Mouse (Mus musculus) neural tube, embryonic 14.5 days (tissue): ENCODE data around the gene Dnajc11. TPM values are rescaled to one million over a fixed set of nuclear protein-coding genes. Genes with fewer than 3 reads are reported as not detected.

Experiments
- ATAC-seq: fragments of 200-750 bp; cut with Nextera tagmentation; 2 replicates; pipeline ENCODE4 v1.8.0; 2017; ENCODE audit warnings: low read depth, mild to moderate bottlenecking, moderate TSS enrichment, moderate library complexity
- H3K27ac ChIP-seq: fragments of 300-500 bp; sonication (generic); 2 replicates; pipeline ENCODE4 v1.5.1; 2014; ENCODE audit warnings: low read depth, mild to moderate bottlenecking, control low read depth, low read length, moderate library complexity, mixed read lengths
- H3K27me3 ChIP-seq: fragments of 300-500 bp; sonication (generic); 2 replicates; pipeline ENCODE4 v1.6.1; 2014; ENCODE audit warnings: low read length; ENCODE audit not compliant: control insufficient read depth, insufficient read depth
- H3K36me3 ChIP-seq: fragments of 300-500 bp; sonication (generic); 2 replicates; pipeline ENCODE4 v1.6.1; 2014; ENCODE audit warnings: low read length, mixed read lengths; ENCODE audit not compliant: control insufficient read depth, insufficient read depth
- H3K4me1 ChIP-seq: fragments of 300-500 bp; sonication (generic); 2 replicates; pipeline ENCODE4 v1.6.1; 2014; ENCODE audit warnings: low read length; ENCODE audit not compliant: control insufficient read depth, insufficient read depth
- H3K4me2 ChIP-seq: fragments of 300-500 bp; sonication (generic); 2 replicates; pipeline ENCODE4 v1.6.1; 2014; ENCODE audit warnings: mild to moderate bottlenecking, low read depth, low read length, control low read depth
- H3K4me3 ChIP-seq: fragments of 300-500 bp; sonication (generic); 2 replicates; pipeline ENCODE4 v1.5.1; 2014; ENCODE audit warnings: low read depth, low read length, control low read depth, mixed read lengths
- H3K9ac ChIP-seq: fragments of 300-500 bp; sonication (generic); replicated peaks from 2 replicates; pipeline ENCODE4 v1.6.1; 2014; ENCODE audit warnings: low read depth, mild to moderate bottlenecking, control low read depth, low read length, mixed read lengths
- H3K9me3 ChIP-seq: fragments of 300-500 bp; sonication (generic); 2 replicates; pipeline ENCODE4 v1.6.1; 2016; ENCODE audit warnings: low read length; ENCODE audit not compliant: control insufficient read depth
- WGBS: fragments of 180-500 bp; shearing (Covaris S2); extraction: QIAGEN DNeasy Blood & Tissue Kit; methylation state at CpG from one replicate; pipeline ENCODE4 v1.1.7; 2014; 5-methylcytosine and 5-hydroxymethylcytosine counted together
- polyA plus RNA-seq: library from polyadenylated mRNA; unstranded; fragments of >200 nt; fragmentation: Nextera tagmentation; extraction: Ambion mirVana; gene quantifications from 2 replicates; pipeline ENCODE4 v1.2.1, GENCODE M21; 2014

Gene Dnajc11
- polyA plus RNA-seq: 82.4 and 87.0 TPM in 2 replicates

DNA sequence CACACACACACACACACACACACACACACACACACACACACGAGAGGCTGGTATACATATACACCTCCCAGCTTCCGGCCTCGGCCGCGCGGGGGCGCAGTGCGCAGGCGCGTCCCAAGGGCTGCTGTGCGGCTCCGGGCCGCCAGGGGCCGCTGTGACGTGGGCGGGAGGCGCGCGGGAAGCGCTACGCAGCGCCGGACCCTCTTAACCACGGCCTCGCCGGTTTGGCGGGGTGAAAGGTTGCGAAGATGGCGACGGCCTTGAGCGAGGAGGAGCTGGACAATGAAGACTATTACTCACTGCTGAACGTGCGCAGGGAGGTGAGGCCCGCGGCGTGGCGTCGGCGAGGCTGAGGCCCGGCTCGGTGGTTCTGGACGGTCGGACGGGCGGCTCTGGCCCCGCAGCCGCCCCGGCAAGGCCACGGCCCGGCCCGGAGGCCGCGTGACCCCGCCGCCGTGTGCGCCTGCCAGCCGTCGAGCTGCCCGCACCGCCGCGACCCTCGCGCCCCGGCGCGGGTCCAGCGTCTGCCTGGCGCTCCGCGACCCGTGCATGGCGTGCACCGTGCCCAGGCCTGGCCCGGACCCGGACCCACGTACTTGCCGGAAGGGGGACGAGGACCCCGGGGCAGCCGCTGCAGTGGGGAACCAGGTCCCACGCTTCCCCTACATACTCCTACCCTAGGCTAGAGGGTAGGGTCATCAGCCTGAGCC is at the start of gene Dnajc11:
Dnajc11 (plus strand) TSS at position 187 of the 710 bp plus-strand sequence.
- Histone ChIP-seq H3K4me3 (peak within 1 kb of the TSS; percentile 94), H3K27me3 (no peaks in the 10 kb centered on the region; the same call in 1 of the 2 replicates), H3K4me1 (peaks cover 10% of the 10 kb centered on the region), H3K27ac (no peak within 1 kb of the TSS), H3K4me2 (peak within 1 kb of the TSS; percentile 74), H3K9ac (peak within 1 kb of the TSS; percentile 90), H3K36me3 (no peaks in the 10 kb centered on the region), H3K9me3 (no peaks in the 10 kb centered on the region)
- ATAC-seq: peak; percentile 91
- WGBS: 1% methylated on average over 74 of the region's 83 CpGs

DNA sequence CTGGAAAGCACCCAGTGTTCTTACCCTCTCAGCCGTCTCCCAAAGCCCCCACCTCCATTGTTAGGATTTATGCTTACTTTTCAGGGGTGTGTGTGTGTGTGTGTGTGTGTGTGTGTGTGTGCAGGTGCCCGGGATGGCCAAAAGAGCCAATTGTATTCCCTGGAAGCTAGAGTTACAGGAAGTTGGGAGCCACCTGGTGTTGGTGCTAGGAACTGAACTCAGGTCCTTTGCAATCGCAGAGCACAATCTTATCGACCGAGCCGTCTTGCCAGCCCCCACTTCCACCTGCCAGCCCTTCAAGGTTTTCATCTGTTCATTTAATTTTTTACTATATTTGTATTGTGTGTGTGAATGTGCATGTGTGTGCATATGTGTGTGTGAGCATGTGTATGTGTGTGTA is 40.2 kb upstream of the Dnajc11 start:
- no peak overlapping the region for H3K27ac ChIP-seq

DNA sequence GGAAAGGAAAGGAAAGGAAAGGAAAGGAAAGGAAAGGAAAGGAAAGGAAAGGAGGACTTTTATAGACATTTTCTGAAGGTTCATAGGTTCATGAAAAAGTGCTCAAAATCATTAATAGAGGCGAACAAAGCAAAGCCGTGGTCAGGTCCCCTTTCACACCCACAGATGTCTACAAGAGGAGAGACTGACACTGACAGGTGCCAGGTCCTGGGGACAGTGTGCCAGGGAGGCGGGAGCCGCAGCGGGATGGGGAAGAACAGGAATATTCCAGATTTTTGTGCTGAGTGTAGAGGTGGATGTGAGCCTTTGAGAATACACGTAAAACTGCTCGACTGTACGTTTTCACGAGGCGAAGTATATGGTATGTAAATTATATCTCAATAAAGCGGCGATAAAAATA is 38.6 kb upstream of the Dnajc11 start:
- 88% methylated on average over 12 of the region's 12 CpGs for WGBS

More for the DNA sequence above, 40.2 kb upstream of the Dnajc11 start:
- no peak overlapping the region for H3K9ac ChIP-seq
- no peaks in the 10 kb centered on the region for H3K9me3 ChIP-seq
- H3K4me3 ChIP-seq: no peak overlapping the region
- H3K27me3 ChIP-seq: no peaks in the 10 kb centered on the region
- H3K4me1 ChIP-seq: no peaks in the 10 kb centered on the region
- whole genome bisulfite sequencing: 80% methylated on average over 6 of the region's 6 CpGs
- no peaks in the 10 kb centered on the region for H3K36me3 ChIP-seq
- ATAC-seq: no peak
- no peak overlapping the region for H3K4me2 ChIP-seq

DNA sequence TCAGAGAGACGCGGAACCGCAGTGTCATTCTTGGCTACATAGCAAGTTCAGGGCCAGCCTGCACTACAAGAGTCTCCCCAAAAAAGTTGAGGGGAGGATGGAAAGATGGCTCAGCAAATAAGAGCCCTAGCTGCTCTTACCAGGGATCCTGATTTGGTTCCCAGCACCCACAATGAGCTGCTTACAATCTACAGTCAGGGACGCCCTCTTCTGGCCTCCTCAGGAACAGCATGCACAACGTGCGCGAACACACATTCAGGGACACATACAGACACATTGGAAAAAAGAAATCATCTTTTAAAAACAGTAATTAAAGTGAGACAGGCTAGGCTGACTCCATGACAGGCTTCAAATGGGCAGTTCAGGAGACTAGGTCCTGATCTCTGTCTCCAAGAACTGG is 37.9 kb upstream of the Dnajc11 start:
- 89% methylated on average over 7 of the region's 7 CpGs for WGBS
- ATAC-seq: no peak

More for the DNA sequence above, 38.6 kb upstream of the Dnajc11 start:
- no peak overlapping the region for H3K4me3 ChIP-seq
- ATAC-seq: no peak
- H3K36me3 ChIP-seq: no peaks in the 10 kb centered on the region
- H3K9me3 ChIP-seq: no peaks in the 10 kb centered on the region
- H3K27ac ChIP-seq: no peak overlapping the region
- no peaks in the 10 kb centered on the region for H3K27me3 ChIP-seq
- no peak overlapping the region for H3K4me2 ChIP-seq
- no peak overlapping the region for H3K9ac ChIP-seq
- no peaks in the 10 kb centered on the region for H3K4me1 ChIP-seq

DNA sequence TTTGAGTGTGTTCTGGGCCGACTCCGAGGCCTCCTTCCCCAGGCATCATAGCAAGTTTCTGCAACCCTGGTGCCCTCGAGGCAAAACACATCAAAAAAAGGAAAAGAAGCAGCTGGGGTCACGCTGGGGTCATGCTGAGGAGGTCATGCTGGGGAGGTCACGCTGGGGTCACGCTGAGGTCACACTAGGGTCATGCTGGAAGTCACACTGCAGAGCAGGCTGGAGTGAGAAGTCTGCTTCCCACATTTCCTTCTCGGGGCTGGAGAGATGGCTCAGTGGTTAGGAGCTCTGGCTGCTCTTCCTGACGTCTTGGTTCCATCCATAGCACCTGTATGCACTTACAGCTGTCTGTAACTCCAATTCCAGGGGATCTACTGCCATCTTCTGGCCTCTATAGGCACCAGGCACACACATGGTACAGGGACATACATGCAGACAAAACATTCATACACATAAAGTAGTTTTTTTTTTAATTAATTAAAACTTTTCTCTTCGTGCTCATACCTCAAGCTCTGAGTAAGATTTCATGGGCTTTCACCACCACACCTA is 36.3 kb upstream of the Dnajc11 start:
- Histone ChIP-seq H3K36me3 (no peaks in the 10 kb centered on the region), H3K4me1 (no peaks in the 10 kb centered on the region), H3K27ac (no peak overlapping the region), H3K9me3 (no peaks in the 10 kb centered on the region), H3K4me3 (no peak overlapping the region), H3K27me3 (no peaks in the 10 kb centered on the region), H3K4me2 (no peak overlapping the region), H3K9ac (no peak overlapping the region)
- no peak for ATAC-seq
- WGBS: 66% methylated on average over 9 of the region's 9 CpGs

More for the DNA sequence above, 37.9 kb upstream of the Dnajc11 start:
- H3K27me3 ChIP-seq: no peaks in the 10 kb centered on the region
- H3K4me3 ChIP-seq: no peak overlapping the region
- no peak overlapping the region for H3K4me2 ChIP-seq
- no peak overlapping the region for H3K27ac ChIP-seq
- H3K9me3 ChIP-seq: no peaks in the 10 kb centered on the region
- H3K4me1 ChIP-seq: no peaks in the 10 kb centered on the region
- H3K36me3 ChIP-seq: no peaks in the 10 kb centered on the region
- H3K9ac ChIP-seq: no peak overlapping the region

DNA sequence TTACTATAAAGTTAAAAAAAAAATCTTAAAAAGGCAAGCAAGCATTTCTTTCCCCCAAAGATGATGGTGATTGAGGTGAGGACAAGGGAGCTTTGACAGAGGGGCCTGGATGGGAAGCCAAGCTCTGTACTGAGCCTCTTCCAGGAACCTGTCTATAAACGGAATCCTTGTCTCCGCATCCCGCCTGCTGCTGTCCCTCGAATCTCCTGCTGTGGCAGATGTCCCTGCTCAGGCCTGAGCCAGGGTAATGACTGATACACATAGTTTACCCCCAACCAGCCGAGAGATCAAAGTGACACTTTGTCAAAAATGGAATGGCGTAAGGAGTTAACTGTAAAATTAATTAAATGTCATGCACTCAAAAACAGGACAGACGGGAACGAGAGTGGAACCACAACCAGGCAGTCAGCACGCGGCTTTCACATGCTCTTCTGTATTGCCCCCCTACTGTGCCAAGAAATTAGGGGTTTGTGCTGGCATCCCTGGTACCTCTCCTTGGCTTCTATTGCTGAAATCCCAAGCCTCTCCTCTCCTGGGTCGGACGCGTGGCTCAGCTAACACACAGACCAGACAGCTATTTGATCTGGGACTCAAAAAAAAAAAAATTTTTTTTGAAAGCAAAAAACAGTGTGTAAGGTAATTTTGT is 34.8 kb upstream of the Dnajc11 start:
- H3K27me3 ChIP-seq: no peaks in the 10 kb centered on the region
- ATAC-seq: no peak
- WGBS: 42% methylated on average over 13 of the region's 13 CpGs
- no peaks in the 10 kb centered on the region for H3K36me3 ChIP-seq
- no peak overlapping the region for H3K9ac ChIP-seq
- no peaks in the 10 kb centered on the region for H3K4me1 ChIP-seq
- H3K4me2 ChIP-seq: no peak overlapping the region
- H3K27ac ChIP-seq: no peak overlapping the region
- H3K9me3 ChIP-seq: no peaks in the 10 kb centered on the region
- no peak overlapping the region for H3K4me3 ChIP-seq

DNA sequence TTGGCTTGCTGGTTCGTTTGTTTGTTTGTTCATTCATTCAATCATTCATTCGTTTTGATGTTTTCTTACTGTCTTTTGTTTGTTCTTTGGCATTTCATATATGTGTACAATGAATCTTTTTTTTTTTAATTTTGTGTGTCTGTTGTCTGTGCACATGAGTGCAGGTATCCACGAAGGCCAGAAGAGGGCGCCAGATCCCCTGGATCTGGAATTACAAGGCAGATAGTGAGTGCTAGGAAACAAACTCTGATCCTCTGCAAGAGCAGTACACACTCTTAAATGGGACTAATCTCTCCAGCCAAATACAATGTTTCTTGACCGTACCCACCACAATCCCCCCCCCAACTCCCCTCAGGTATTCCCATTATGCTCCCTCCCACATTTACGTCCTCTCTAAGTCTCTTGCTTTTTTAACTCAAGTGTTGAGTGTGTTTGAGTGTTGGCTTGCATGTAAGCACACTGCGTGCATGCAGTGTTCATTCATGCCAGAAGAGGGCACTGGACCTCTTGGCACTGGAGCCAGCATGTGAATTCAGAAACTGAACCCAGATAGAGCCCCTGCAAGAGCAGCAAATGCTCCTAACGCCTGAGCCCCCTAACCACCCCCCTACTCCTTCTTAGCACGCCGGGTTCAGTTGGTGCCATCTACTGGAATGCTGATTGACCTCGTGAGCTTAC is 33.6 kb upstream of the Dnajc11 start:
- Histone ChIP-seq H3K4me1 (no peaks in the 10 kb centered on the region), H3K27ac (no peak overlapping the region), H3K9me3 (no peaks in the 10 kb centered on the region), H3K9ac (no peak overlapping the region), H3K4me2 (no peak overlapping the region), H3K27me3 (no peaks in the 10 kb centered on the region), H3K36me3 (no peaks in the 10 kb centered on the region), H3K4me3 (no peak overlapping the region)
- WGBS: 68% methylated on average over 11 of the region's 11 CpGs
- no peak for ATAC-seq

DNA sequence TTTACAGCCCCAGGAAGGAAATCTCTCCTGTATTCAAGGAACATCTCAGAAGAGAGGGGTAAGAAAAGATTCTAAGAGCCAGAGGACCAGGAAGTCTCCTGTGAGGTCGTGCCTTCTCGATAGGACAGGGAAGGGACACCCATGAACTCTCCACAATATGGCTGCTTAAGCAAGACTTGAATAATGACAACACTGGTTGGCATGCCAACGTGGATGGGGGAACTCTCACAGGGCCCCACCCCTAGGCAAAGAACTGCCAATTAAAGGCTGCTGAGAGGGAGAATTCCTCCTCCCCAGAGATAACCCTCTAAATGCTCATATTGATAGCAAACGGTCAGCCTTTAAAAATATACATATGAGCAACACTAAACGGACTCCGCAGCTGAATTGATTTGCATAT is 32.8 kb upstream of the Dnajc11 start:
- WGBS: 68% methylated on average over 6 of the region's 6 CpGs
- Histone ChIP-seq H3K4me2 (no peak overlapping the region), H3K9ac (no peak overlapping the region), H3K4me1 (no peaks in the 10 kb centered on the region), H3K27me3 (no peaks in the 10 kb centered on the region), H3K4me3 (no peak overlapping the region), H3K9me3 (no peaks in the 10 kb centered on the region), H3K27ac (no peak overlapping the region), H3K36me3 (no peaks in the 10 kb centered on the region)
- ATAC-seq: no peak

DNA sequence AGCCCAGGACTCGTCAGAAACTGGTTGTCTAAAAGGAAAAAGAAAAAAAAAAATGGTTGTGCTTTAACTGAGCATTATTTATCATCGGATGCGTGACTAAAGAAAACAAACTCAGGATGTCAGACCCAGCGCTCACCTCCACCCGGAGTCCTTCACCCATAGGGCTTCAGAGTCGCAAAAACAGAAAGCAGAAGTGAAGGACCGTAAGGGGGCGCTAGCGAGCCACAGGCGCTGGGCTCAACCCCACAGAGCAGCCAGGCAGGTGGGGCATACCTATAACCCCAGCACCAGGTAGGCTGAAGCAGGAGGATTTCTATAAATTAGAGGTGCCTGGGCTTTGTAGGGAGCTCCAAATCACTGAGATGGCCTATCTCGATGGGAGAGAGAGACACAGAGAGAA is 32.1 kb upstream of the Dnajc11 start:
- no peak overlapping the region for H3K4me2 ChIP-seq
- WGBS: 64% methylated on average over 11 of the region's 11 CpGs
- no peak overlapping the region for H3K27ac ChIP-seq
- ATAC-seq: no peak
- H3K27me3 ChIP-seq: no peaks in the 10 kb centered on the region
- H3K9me3 ChIP-seq: no peaks in the 10 kb centered on the region
- no peak overlapping the region for H3K4me3 ChIP-seq
- no peaks in the 10 kb centered on the region; the same call in 1 of the 2 replicates for H3K4me1 ChIP-seq
- no peak overlapping the region for H3K9ac ChIP-seq
- H3K36me3 ChIP-seq: no peaks in the 10 kb centered on the region
